Mouse (Mus musculus) neural tube, embryonic 12.5 days (tissue): ENCODE data around the gene Ccser2. TPM values are rescaled to one million over a fixed set of nuclear protein-coding genes. Genes with fewer than 3 reads are reported as not detected.

Experiments
- ATAC-seq: fragments of 200-750 bp; cut with Nextera tagmentation; 2 replicates; pipeline ENCODE4 v1.8.0; 2017; ENCODE audit warnings: low read depth, mild to moderate bottlenecking, moderate TSS enrichment, moderate library complexity; ENCODE audit not compliant: low FRiP score
- H3K27ac ChIP-seq: fragments of 300-500 bp; sonication (generic); 2 replicates; pipeline ENCODE4 v1.5.1; 2016
- H3K27me3 ChIP-seq: fragments of 300-500 bp; sonication (generic); replicated peaks from 2 replicates; pipeline ENCODE4 v1.6.1; 2016; ENCODE audit warnings: mild to moderate bottlenecking
- H3K36me3 ChIP-seq: fragments of 300-500 bp; sonication (generic); 2 replicates; pipeline ENCODE4 v1.6.1; 2016; ENCODE audit warnings: mild to moderate bottlenecking
- H3K4me1 ChIP-seq: fragments of 300-500 bp; sonication (generic); 2 replicates; pipeline ENCODE4 v1.6.1; 2016
- H3K4me2 ChIP-seq: fragments of 300-500 bp; sonication (generic); replicated peaks from 2 replicates; pipeline ENCODE4 v1.6.1; 2016; ENCODE audit warnings: mild to moderate bottlenecking
- H3K4me3 ChIP-seq: fragments of 300-500 bp; sonication (generic); 2 replicates; pipeline ENCODE4 v1.5.1; 2016
- H3K9ac ChIP-seq: fragments of 300-500 bp; sonication (generic); 2 replicates; pipeline ENCODE4 v1.6.1; 2016; ENCODE audit warnings: mild to moderate bottlenecking
- H3K9me3 ChIP-seq: fragments of 300-500 bp; sonication (generic); 2 replicates; pipeline ENCODE4 v1.6.1; 2016; ENCODE audit warnings: mild to moderate bottlenecking
- WGBS: fragments of 180-500 bp; shearing (Covaris S2); methylation state at CpG from one replicate; pipeline ENCODE4 v1.1.7; 2016; 5-methylcytosine and 5-hydroxymethylcytosine counted together
- polyA plus RNA-seq: library from polyadenylated mRNA; unstranded; fragments of >200 nt; fragmentation: Nextera tagmentation; extraction: Ambion mirVana; gene quantifications from 2 replicates; pipeline ENCODE4 v1.2.1, GENCODE M21; 2016

Gene Ccser2
- polyA plus RNA-seq, 1 experiment from 2014 or later, result 70.0 TPM

- no peak overlapping the region for H3K27ac ChIP-seq
- no peaks in the 10 kb centered on the region for H3K27me3 ChIP-seq
- WGBS, result 90% methylated on average over 3 of the region's 3 CpGs
- ATAC-seq, result no peak
- H3K4me1 ChIP-seq, result peaks cover 11% of the 10 kb centered on the region; the same call in 1 of the 2 replicates
- H3K9ac ChIP-seq, result no peak overlapping the region
- no peaks in the 10 kb centered on the region for H3K9me3 ChIP-seq
- H3K4me2 ChIP-seq, result no peak overlapping the region
- no peak overlapping the region for H3K4me3 ChIP-seq
- no peaks in the 10 kb centered on the region for H3K36me3 ChIP-seq
Observed at GRCm38 (mm10) chr14:36969861-36970420, 1.4 kb upstream of the Ccser2 start.

GRCm38 (mm10) chr14:36968076-36968627 is 425 bp downstream of the Ccser2 start:
- no peaks in the 10 kb centered on the region for H3K27me3 ChIP-seq
- peak; percentile 83 for ATAC-seq
- H3K9ac ChIP-seq, result peak overlapping the region; percentile 96
- under 1% methylated on average over 49 of the region's 49 CpGs for WGBS
- peaks cover 11% of the 10 kb centered on the region; the same call in 1 of the 2 replicates for H3K4me1 ChIP-seq
- no peaks in the 10 kb centered on the region for H3K9me3 ChIP-seq
- peak overlapping the region; percentile 87 for H3K27ac ChIP-seq
- H3K4me3 ChIP-seq, result peak overlapping the region; percentile 92
- no peaks in the 10 kb centered on the region for H3K36me3 ChIP-seq
- peak overlapping the region; percentile 60 for H3K4me2 ChIP-seq

- Histone ChIP-seq H3K36me3 (no peaks in the 10 kb centered on the region), H3K9me3 (no peaks in the 10 kb centered on the region), H3K9ac (no peak overlapping the region), H3K4me2 (no peak overlapping the region), H3K27ac (no peak overlapping the region), H3K27me3 (no peaks in the 10 kb centered on the region), H3K4me3 (no peak overlapping the region), H3K4me1 (peaks cover 11% of the 10 kb centered on the region; the same call in 1 of the 2 replicates)
- ATAC-seq, result no peak
- 46% methylated on average over 3 of the region's 3 CpGs for WGBS
Observed at GRCm38 (mm10) chr14:36965421-36965820, 3.2 kb downstream of the Ccser2 start.

- Histone ChIP-seq H3K27ac (no peak overlapping the region), H3K9me3 (no peaks in the 10 kb centered on the region), H3K4me2 (no peak overlapping the region), H3K27me3 (no peaks in the 10 kb centered on the region), H3K36me3 (no peaks in the 10 kb centered on the region), H3K9ac (no peak overlapping the region), H3K4me1 (peaks cover 13% of the 10 kb centered on the region; the same call in 1 of the 2 replicates), H3K4me3 (no peak overlapping the region)
- ATAC-seq, result no peak
- 88% methylated on average over 2 of the region's 2 CpGs for WGBS
Observed at GRCm38 (mm10) chr14:36962477-36962876, 6.1 kb downstream of the Ccser2 start.

- H3K36me3 ChIP-seq, result no peaks in the 10 kb centered on the region
- H3K27me3 ChIP-seq, result no peaks in the 10 kb centered on the region
- no peak overlapping the region for H3K27ac ChIP-seq
- 0 out of 2 replicates have a peak, but pooled peaks cover 6% of the 10 kb centered on the region for H3K4me1 ChIP-seq
- WGBS, result 90% methylated on average over 6 of the region's 6 CpGs
- ATAC-seq, result no peak
- H3K4me3 ChIP-seq, result no peak overlapping the region
- H3K9ac ChIP-seq, result no peak overlapping the region
- no peak overlapping the region for H3K4me2 ChIP-seq
- no peaks in the 10 kb centered on the region for H3K9me3 ChIP-seq
Observed at GRCm38 (mm10) chr14:36957719-36958118, 10.9 kb downstream of the Ccser2 start.

GRCm38 (mm10) chr14:36957261-36957660 is 11.3 kb downstream of the Ccser2 start:
- 83% methylated on average over 6 of the region's 6 CpGs for WGBS
- Histone ChIP-seq H3K4me2 (no peak overlapping the region), H3K36me3 (no peaks in the 10 kb centered on the region), H3K4me1 (0 out of 2 replicates have a peak, but pooled peaks cover 6% of the 10 kb centered on the region), H3K27ac (no peak overlapping the region), H3K4me3 (no peak overlapping the region), H3K27me3 (no peaks in the 10 kb centered on the region), H3K9ac (no peak overlapping the region), H3K9me3 (no peaks in the 10 kb centered on the region)
- ATAC-seq, result no peak

GRCm38 (mm10) chr14:36956717-36957116 is 11.9 kb downstream of the Ccser2 start:
- WGBS, result 57% methylated on average over 5 of the region's 5 CpGs
- Histone ChIP-seq H3K27ac (no peak overlapping the region), H3K36me3 (no peaks in the 10 kb centered on the region), H3K9ac (no peak overlapping the region), H3K4me2 (no peak overlapping the region), H3K27me3 (no peaks in the 10 kb centered on the region), H3K4me1 (0 out of 2 replicates have a peak, but pooled peaks cover 6% of the 10 kb centered on the region), H3K9me3 (no peaks in the 10 kb centered on the region), H3K4me3 (no peak overlapping the region)
- ATAC-seq, result no peak

- 92% methylated on average over 10 of the region's 10 CpGs for WGBS
Observed at GRCm38 (mm10) chr14:36952687-36953426, 15.7 kb downstream of the Ccser2 start.

GRCm38 (mm10) chr14:36952142-36952541 is 16.4 kb downstream of the Ccser2 start:
- H3K9ac ChIP-seq, result no peak overlapping the region
- H3K4me1 ChIP-seq, result no peaks in the 10 kb centered on the region
- no peak overlapping the region for H3K4me3 ChIP-seq
- H3K36me3 ChIP-seq, result no peaks in the 10 kb centered on the region
- ATAC-seq, result peak; percentile 44; the same call in 1 of the 2 replicates
- no peak overlapping the region for H3K4me2 ChIP-seq
- no peaks in the 10 kb centered on the region for H3K27me3 ChIP-seq
- no peak overlapping the region for H3K27ac ChIP-seq
- WGBS, result 39% methylated on average over 2 of the region's 2 CpGs
- no peaks in the 10 kb centered on the region for H3K9me3 ChIP-seq

More at GRCm38 (mm10) chr14:36952687-36953426, 15.7 kb downstream of the Ccser2 start:
- Histone ChIP-seq H3K4me2 (no peak overlapping the region), H3K9me3 (no peaks in the 10 kb centered on the region), H3K4me3 (no peak overlapping the region), H3K9ac (no peak overlapping the region), H3K27ac (no peak overlapping the region), H3K27me3 (no peaks in the 10 kb centered on the region), H3K4me1 (0 out of 2 replicates have a peak, but pooled peaks cover 5% of the 10 kb centered on the region), H3K36me3 (no peaks in the 10 kb centered on the region)
- 0 out of 2 replicates have a peak, but pooled peaks have one; percentile 21 for ATAC-seq

GRCm38 (mm10) chr14:36942716-36943115 is 25.9 kb downstream of the Ccser2 start:
- WGBS, result 71% methylated on average over 5 of the region's 5 CpGs
- no peak overlapping the region for H3K27ac ChIP-seq
- peaks cover 18% of the 10 kb centered on the region for H3K36me3 ChIP-seq
- no peak overlapping the region for H3K9ac ChIP-seq
- no peak overlapping the region for H3K4me2 ChIP-seq
- H3K9me3 ChIP-seq, result no peaks in the 10 kb centered on the region
- H3K4me3 ChIP-seq, result no peak overlapping the region
- no peak for ATAC-seq
- no peaks in the 10 kb centered on the region for H3K4me1 ChIP-seq
- H3K27me3 ChIP-seq, result no peaks in the 10 kb centered on the region

- Histone ChIP-seq H3K9ac (no peak overlapping the region), H3K4me1 (no peaks in the 10 kb centered on the region), H3K27ac (no peak overlapping the region), H3K4me3 (no peak overlapping the region), H3K9me3 (no peaks in the 10 kb centered on the region), H3K36me3 (peaks cover 18% of the 10 kb centered on the region), H3K4me2 (no peak overlapping the region), H3K27me3 (no peaks in the 10 kb centered on the region)
- ATAC-seq, result no peak
- 79% methylated on average over 2 of the region's 2 CpGs for WGBS
Observed at GRCm38 (mm10) chr14:36937941-36938340, 30.6 kb downstream of the Ccser2 start.

- no peaks in the 10 kb centered on the region for H3K27me3 ChIP-seq
- no peak overlapping the region for H3K9ac ChIP-seq
- peak; percentile 53; the same call in 1 of the 2 replicates for ATAC-seq
- no peaks in the 10 kb centered on the region for H3K4me1 ChIP-seq
- no peak overlapping the region for H3K4me2 ChIP-seq
- H3K4me3 ChIP-seq, result no peak overlapping the region
- peaks cover 18% of the 10 kb centered on the region for H3K36me3 ChIP-seq
- no peaks in the 10 kb centered on the region for H3K9me3 ChIP-seq
- no peak overlapping the region for H3K27ac ChIP-seq
- 73% methylated on average over 7 of the region's 7 CpGs for WGBS
Observed at GRCm38 (mm10) chr14:36937080-36937878, 31.3 kb downstream of the Ccser2 start.
